Mouse (Mus musculus) limb, embryonic 15.5 days (tissue): ENCODE data around the gene Rpl23. TPM values are rescaled to one million over a fixed set of nuclear protein-coding genes. Genes with fewer than 3 reads are reported as not detected.

Source experiments
- ATAC-seq: fragments of 200-750 bp; cut with Nextera tagmentation; 2 replicates; pipeline ENCODE4 v1.8.0; 2017; ENCODE audit warnings: low read depth, moderate TSS enrichment; ENCODE audit not compliant: insufficient number of reproducible peaks, low FRiP score, low TSS enrichment
- H3K27ac ChIP-seq: fragments of 300-500 bp; sonication (generic); 2 replicates; pipeline ENCODE4 v1.5.1; 2015; ENCODE audit warnings: moderate library complexity, mild to moderate bottlenecking, inconsistent platforms
- H3K27me3 ChIP-seq: fragments of 300-500 bp; sonication (generic); 2 replicates; pipeline ENCODE4 v1.6.1; 2015; ENCODE audit warnings: inconsistent platforms
- H3K36me3 ChIP-seq: fragments of 300-500 bp; sonication (generic); 2 replicates; pipeline ENCODE4 v1.6.1; 2015; ENCODE audit warnings: inconsistent platforms
- H3K4me1 ChIP-seq: fragments of 300-500 bp; sonication (generic); 2 replicates; pipeline ENCODE4 v1.6.1; 2015; ENCODE audit warnings: inconsistent platforms
- H3K4me2 ChIP-seq: fragments of 300-500 bp; sonication (generic); 2 replicates; pipeline ENCODE4 v1.6.1; 2015; ENCODE audit warnings: mild to moderate bottlenecking, inconsistent platforms
- H3K4me3 ChIP-seq: fragments of 300-500 bp; sonication (generic); 2 replicates; pipeline ENCODE4 v1.5.1; 2015; ENCODE audit warnings: mild to moderate bottlenecking, inconsistent platforms
- H3K9ac ChIP-seq: fragments of 300-500 bp; sonication (generic); 2 replicates; pipeline ENCODE4 v1.6.1; 2015; ENCODE audit warnings: inconsistent platforms
- H3K9me3 ChIP-seq: fragments of 300-500 bp; sonication (generic); 2 replicates; pipeline ENCODE4 v1.6.1; 2016; ENCODE audit warnings: inconsistent platforms
- WGBS: fragments of 180-500 bp; shearing (Covaris S2); methylation state at CpG from one replicate; pipeline ENCODE4 v1.1.7; 2015; 5-methylcytosine and 5-hydroxymethylcytosine counted together
- polyA plus RNA-seq: library from polyadenylated mRNA; unstranded; fragments of >200 nt; fragmentation: Nextera tagmentation; extraction: Ambion mirVana; gene quantifications from 2 replicates; pipeline ENCODE4 v1.2.1, GENCODE M21; 2015

The Rpl23 gene
- polyA plus RNA-seq, 1 experiment from 2014 or later: 586 TPM

- peaks cover 54% of the 10 kb centered on the region for H3K36me3 ChIP-seq
Observed at GRCm38 (mm10) chr11:97775808-97776496, 6.3 kb downstream of the Rpl23 start, which contains the start of gene 1700001P01Rik. TSS of gene 1700001P01Rik (minus strand) at chr11:97775918.

DNA sequence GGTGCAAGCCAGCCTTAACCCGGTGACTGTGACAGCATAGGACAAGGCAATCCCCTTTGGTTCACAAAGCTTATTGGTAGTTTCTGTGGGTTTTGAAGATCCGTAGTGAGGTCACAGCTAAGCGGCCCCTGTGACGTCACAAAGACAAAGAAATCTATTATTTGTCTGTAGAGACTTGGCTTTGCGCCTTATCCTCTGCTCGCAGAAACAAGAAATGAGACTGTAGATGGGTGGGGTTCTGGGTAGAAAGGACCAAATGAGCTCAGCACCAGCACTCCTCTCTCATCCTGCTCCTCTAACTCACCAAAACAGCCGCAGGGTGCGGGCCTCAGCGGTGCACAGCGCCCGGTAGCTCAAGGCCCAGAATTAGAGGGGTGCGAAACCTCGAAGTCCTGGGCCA, 7.1 kb downstream of the Rpl23 start:
- Histone ChIP-seq H3K27me3 (no peaks in the 10 kb centered on the region), H3K27ac (no peak overlapping the region), H3K9ac (no peak overlapping the region), H3K4me2 (no peak overlapping the region), H3K4me1 (peaks cover 11% of the 10 kb centered on the region), H3K9me3 (no peaks in the 10 kb centered on the region), H3K36me3 (peaks cover 47% of the 10 kb centered on the region), H3K4me3 (no peak overlapping the region)
- 80% methylated on average over 13 of the region's 13 CpGs for WGBS
- no peak for ATAC-seq

More at GRCm38 (mm10) chr11:97775808-97776496, 6.3 kb downstream of the Rpl23 start, which contains the start of gene 1700001P01Rik:
- ATAC-seq: no peak
- no peak within 1 kb of the TSS for H3K4me2 ChIP-seq
- no peak within 1 kb of the TSS for H3K9ac ChIP-seq
- 58% methylated on average over 17 of the region's 17 CpGs for WGBS
- no peak within 1 kb of the TSS for H3K4me3 ChIP-seq
- H3K4me1 ChIP-seq: peaks cover 19% of the 10 kb centered on the region
- H3K27ac ChIP-seq: no peak within 1 kb of the TSS
- H3K27me3 ChIP-seq: no peaks in the 10 kb centered on the region
- no peaks in the 10 kb centered on the region for H3K9me3 ChIP-seq

DNA sequence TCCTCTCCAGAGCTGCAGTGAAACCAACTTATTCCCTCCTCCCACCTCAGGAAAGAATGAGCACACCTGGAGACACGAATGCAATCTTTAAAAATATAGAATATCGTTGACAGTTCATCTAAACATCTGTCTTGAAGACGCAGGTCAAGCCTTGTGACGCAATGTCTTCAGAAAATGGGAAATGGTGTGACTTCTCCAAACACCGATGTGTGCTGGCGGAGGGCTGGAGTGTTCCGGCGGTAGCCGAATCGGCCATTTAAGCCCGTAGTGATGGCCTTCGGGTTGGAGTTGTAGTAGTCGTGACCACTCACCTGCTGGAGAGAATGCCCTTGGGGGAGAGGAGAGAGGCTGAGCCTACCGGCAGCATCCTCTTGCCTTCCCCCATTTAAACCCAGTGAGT, 10.8 kb downstream of the Rpl23 start:
- whole genome bisulfite sequencing: 79% methylated on average over 14 of the region's 14 CpGs
- no peak overlapping the region for H3K27ac ChIP-seq
- H3K4me2 ChIP-seq: no peak overlapping the region
- no peaks in the 10 kb centered on the region for H3K9me3 ChIP-seq
- no peaks in the 10 kb centered on the region for H3K4me1 ChIP-seq
- no peak overlapping the region for H3K4me3 ChIP-seq
- H3K9ac ChIP-seq: no peak overlapping the region
- no peak for ATAC-seq
- H3K36me3 ChIP-seq: peaks cover 13% of the 10 kb centered on the region
- no peaks in the 10 kb centered on the region for H3K27me3 ChIP-seq

DNA sequence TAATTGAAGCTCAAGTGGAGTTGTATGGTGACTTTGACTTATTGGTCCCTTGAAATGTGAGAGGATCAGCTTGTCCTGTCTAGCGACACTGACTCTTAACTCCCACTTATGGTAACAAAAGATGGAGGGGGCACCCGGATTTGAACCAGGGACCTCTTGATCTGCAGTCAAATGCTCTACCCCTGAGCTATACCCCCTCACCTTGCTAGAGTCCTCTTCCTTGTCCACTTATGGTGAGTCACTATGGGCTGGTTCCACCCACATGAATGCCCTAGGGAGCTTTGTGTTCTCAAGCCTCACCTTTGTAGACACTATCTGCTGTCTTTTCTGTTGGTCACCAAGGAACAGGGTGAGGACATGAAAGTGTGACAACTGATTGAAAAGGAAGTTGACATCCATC, 12.5 kb downstream of the Rpl23 start:
- no peaks in the 10 kb centered on the region for H3K36me3 ChIP-seq
- H3K4me2 ChIP-seq: no peak overlapping the region
- no peaks in the 10 kb centered on the region for H3K27me3 ChIP-seq
- ATAC-seq: no peak
- H3K4me3 ChIP-seq: no peak overlapping the region
- no peaks in the 10 kb centered on the region for H3K9me3 ChIP-seq
- H3K27ac ChIP-seq: no peak overlapping the region
- H3K9ac ChIP-seq: no peak overlapping the region
- H3K4me1 ChIP-seq: peaks cover 11% of the 10 kb centered on the region
- 27% methylated on average over 2 of the region's 2 CpGs for WGBS

DNA sequence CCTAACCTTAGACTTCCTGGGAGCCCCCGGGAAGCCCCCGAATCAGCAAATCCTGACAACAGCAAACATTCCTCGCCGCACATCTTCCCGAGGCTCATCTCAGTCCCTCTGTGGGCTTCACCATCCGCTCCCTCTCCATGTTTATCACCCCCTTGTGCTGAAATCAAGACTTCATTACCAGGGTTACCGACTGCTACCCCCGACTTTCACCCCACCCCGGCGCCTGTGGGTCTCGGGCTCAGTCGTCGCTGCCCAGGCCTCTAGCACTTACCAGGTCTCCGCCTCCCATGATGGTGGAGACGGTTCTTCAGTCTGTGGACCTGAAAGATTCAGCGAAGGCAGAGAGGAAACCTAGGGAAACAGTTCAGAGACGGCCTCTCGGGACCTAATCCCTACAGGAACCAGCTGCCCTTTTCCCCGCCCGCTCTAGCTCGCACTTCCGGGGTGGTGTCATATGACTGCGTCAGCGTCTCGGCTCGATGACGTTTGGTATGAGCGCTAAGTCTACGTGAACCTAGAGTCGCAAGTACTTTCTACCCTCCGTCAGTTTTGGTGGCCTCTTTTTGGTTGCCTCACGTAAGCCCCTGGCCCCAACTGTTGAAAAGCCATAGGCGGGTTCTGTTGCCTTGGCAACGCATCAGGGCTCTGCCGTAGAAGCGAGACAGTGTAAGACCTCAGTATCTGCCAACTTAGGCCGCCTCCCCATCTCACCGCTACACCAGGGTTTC, 15.9 kb downstream of the Rpl23 start, which contains the start of gene Cwc25:
Gene Cwc25, minus strand, starts transcription at position 403 of the 728 bp plus-strand sequence.
- peaks cover 27% of the 10 kb centered on the region for H3K36me3 ChIP-seq
- H3K4me3 ChIP-seq: peak within 1 kb of the TSS; percentile 92
- H3K9ac ChIP-seq: peak within 1 kb of the TSS; percentile 94
- under 1% methylated on average over 38 of the region's 38 CpGs for WGBS
- H3K27me3 ChIP-seq: no peaks in the 10 kb centered on the region
- H3K4me1 ChIP-seq: peaks cover 16% of the 10 kb centered on the region
- peak; percentile 87 for ATAC-seq
- peak within 1 kb of the TSS; percentile 79 for H3K4me2 ChIP-seq
- no peaks in the 10 kb centered on the region for H3K9me3 ChIP-seq
- peak within 1 kb of the TSS; percentile 94 for H3K27ac ChIP-seq

GRCm38 (mm10) chr11:97761638-97762037, 20.6 kb downstream of the Rpl23 start:
- no peak overlapping the region for H3K4me2 ChIP-seq
- no peak overlapping the region for H3K27ac ChIP-seq
- H3K9me3 ChIP-seq: no peaks in the 10 kb centered on the region
- peaks cover 58% of the 10 kb centered on the region for H3K36me3 ChIP-seq
- ATAC-seq: no peak
- H3K4me1 ChIP-seq: peaks cover 16% of the 10 kb centered on the region
- H3K27me3 ChIP-seq: no peaks in the 10 kb centered on the region
- H3K9ac ChIP-seq: no peak overlapping the region
- H3K4me3 ChIP-seq: no peak overlapping the region

GRCm38 (mm10) chr11:97758942-97759341, 23.3 kb downstream of the Rpl23 start:
- Histone ChIP-seq H3K9ac (no peak overlapping the region), H3K9me3 (no peaks in the 10 kb centered on the region), H3K27ac (no peak overlapping the region), H3K4me3 (no peak overlapping the region), H3K36me3 (peaks cover 76% of the 10 kb centered on the region), H3K4me1 (no peaks in the 10 kb centered on the region), H3K27me3 (no peaks in the 10 kb centered on the region), H3K4me2 (no peak overlapping the region)
- WGBS: 83% methylated on average over 6 of the region's 6 CpGs
- no peak for ATAC-seq

GRCm38 (mm10) chr11:97758125-97758524, 24.1 kb downstream of the Rpl23 start:
- 98% methylated on average over 1 of the region's 1 CpGs for WGBS

GRCm38 (mm10) chr11:97753277-97753676, 29.0 kb downstream of the Rpl23 start:
- Histone ChIP-seq H3K4me3 (no peak overlapping the region), H3K9ac (no peak overlapping the region), H3K36me3 (peaks cover 87% of the 10 kb centered on the region), H3K4me1 (no peaks in the 10 kb centered on the region), H3K9me3 (no peaks in the 10 kb centered on the region), H3K27ac (no peak overlapping the region), H3K27me3 (no peaks in the 10 kb centered on the region), H3K4me2 (no peak overlapping the region)
- 94% methylated on average over 8 of the region's 8 CpGs for WGBS
- ATAC-seq: no peak

More at GRCm38 (mm10) chr11:97758125-97758524, 24.1 kb downstream of the Rpl23 start:
- Histone ChIP-seq H3K4me1 (no peaks in the 10 kb centered on the region), H3K27ac (no peak overlapping the region), H3K36me3 (peaks cover 79% of the 10 kb centered on the region), H3K27me3 (no peaks in the 10 kb centered on the region), H3K9ac (no peak overlapping the region), H3K4me2 (no peak overlapping the region), H3K9me3 (no peaks in the 10 kb centered on the region), H3K4me3 (no peak overlapping the region)
- ATAC-seq: no peak

- H3K36me3 ChIP-seq: peaks cover 69% of the 10 kb centered on the region
- H3K4me2 ChIP-seq: no peak overlapping the region
- peaks cover 5% of the 10 kb centered on the region for H3K4me1 ChIP-seq
- no peak overlapping the region for H3K27ac ChIP-seq
- H3K27me3 ChIP-seq: no peaks in the 10 kb centered on the region
- no peaks in the 10 kb centered on the region for H3K9me3 ChIP-seq
- ATAC-seq: no peak
- 91% methylated on average over 5 of the region's 5 CpGs for WGBS
- no peak overlapping the region for H3K4me3 ChIP-seq
- no peak overlapping the region for H3K9ac ChIP-seq
Observed at GRCm38 (mm10) chr11:97748496-97748895, 33.7 kb downstream of the Rpl23 start.

DNA sequence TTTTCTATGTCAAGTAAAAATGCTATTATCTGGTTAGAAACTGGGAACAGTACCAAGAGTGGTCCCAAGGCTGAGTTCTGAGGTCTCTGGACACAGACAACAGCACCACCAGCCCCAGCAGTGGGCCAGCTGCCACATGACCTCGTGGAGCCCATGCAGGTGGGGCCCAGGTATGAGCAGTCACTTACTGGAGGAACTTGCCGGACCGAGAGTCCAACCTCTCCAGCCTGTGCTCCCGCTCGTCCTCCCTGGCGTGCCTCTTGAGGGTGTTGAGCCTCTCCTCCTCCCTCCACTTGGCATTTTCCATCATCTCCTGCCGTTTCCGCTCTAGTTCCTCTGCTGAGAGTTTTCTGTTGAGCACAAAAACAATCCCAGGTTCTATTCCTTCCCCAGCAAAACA, 34.5 kb downstream of the Rpl23 start:
- ATAC-seq: no peak
- Histone ChIP-seq H3K36me3 (peaks cover 62% of the 10 kb centered on the region), H3K4me3 (no peak overlapping the region), H3K4me1 (peaks cover 12% of the 10 kb centered on the region), H3K27me3 (no peaks in the 10 kb centered on the region), H3K9ac (no peak overlapping the region), H3K9me3 (no peaks in the 10 kb centered on the region), H3K4me2 (no peak overlapping the region), H3K27ac (no peak overlapping the region)
- 85% methylated on average over 8 of the region's 8 CpGs for WGBS

GRCm38 (mm10) chr11:97745331-97745721, 36.9 kb downstream of the Rpl23 start:
- H3K27ac ChIP-seq: no peak overlapping the region
- ATAC-seq: no peak

More at GRCm38 (mm10) chr11:97745331-97745721, 36.9 kb downstream of the Rpl23 start:
- WGBS: 10% methylated on average over 13 of the region's 13 CpGs
- peak overlapping the region; percentile 48 for H3K4me2 ChIP-seq
- H3K36me3 ChIP-seq: peaks cover 41% of the 10 kb centered on the region
- peak overlapping the region; percentile 80 for H3K4me3 ChIP-seq
- H3K27me3 ChIP-seq: no peaks in the 10 kb centered on the region
- H3K4me1 ChIP-seq: peaks cover 23% of the 10 kb centered on the region
- H3K9ac ChIP-seq: no peak overlapping the region
- H3K9me3 ChIP-seq: no peaks in the 10 kb centered on the region
